Mouse (Mus musculus) forebrain, embryonic 12.5 days (tissue): ENCODE measurements around the gene Gm20605. TPM values are rescaled to one million over a fixed set of nuclear protein-coding genes. Genes with fewer than 3 reads are reported as not detected.
A peak's percentile ranks its signal among the peaks of the same experiment; 100 is the strongest.

ENCODE experiments used
- ATAC-seq: fragments of 200-750 bp; cut with Nextera tagmentation; 2 replicates; pipeline ENCODE4 v1.8.0; 2017; ENCODE audit warnings: moderate TSS enrichment; ENCODE audit not compliant: low FRiP score
- H3K27ac ChIP-seq: fragments of 300-500 bp; sonication (generic); 2 replicates; pipeline ENCODE4 v1.5.1; 2016; ENCODE audit warnings: mild to moderate bottlenecking
- H3K27me3 ChIP-seq: fragments of 300-500 bp; sonication (generic); 2 replicates; pipeline ENCODE4 v1.6.1; 2016; ENCODE audit warnings: mild to moderate bottlenecking
- H3K36me3 ChIP-seq: fragments of 300-500 bp; sonication (generic); replicated peaks from 2 replicates; pipeline ENCODE4 v1.6.1; 2016; ENCODE audit warnings: mild to moderate bottlenecking
- H3K4me1 ChIP-seq: fragments of 300-500 bp; sonication (generic); 2 replicates; pipeline ENCODE4 v1.6.1; 2016
- H3K4me2 ChIP-seq: fragments of 300-500 bp; sonication (generic); 2 replicates; pipeline ENCODE4 v1.6.1; 2016; ENCODE audit warnings: mild to moderate bottlenecking, moderate library complexity
- H3K4me3 ChIP-seq: fragments of 300-500 bp; sonication (generic); replicated peaks from 2 replicates; pipeline ENCODE4 v1.5.1; 2016; ENCODE audit warnings: mild to moderate bottlenecking
- H3K9ac ChIP-seq: fragments of 300-500 bp; sonication (generic); 2 replicates; pipeline ENCODE4 v1.6.1; 2016; ENCODE audit warnings: mild to moderate bottlenecking
- H3K9me3 ChIP-seq: fragments of 300-500 bp; sonication (generic); 2 replicates; pipeline ENCODE4 v1.6.1; 2016
- WGBS: fragments of 180-500 bp; shearing (Covaris S2); methylation state at CpG from one replicate; pipeline ENCODE4 v1.1.7; 2016; 5-methylcytosine and 5-hydroxymethylcytosine counted together
- polyA plus RNA-seq: library from polyadenylated mRNA; unstranded; fragments of >200 nt; fragmentation: Nextera tagmentation; extraction: Ambion mirVana; gene quantifications from 2 replicates; pipeline ENCODE4 v1.2.1, GENCODE M21; 2016

The Gm20605 gene
- 9.6 and 10.1 TPM in 2 replicates for polyA plus RNA-seq

DNA sequence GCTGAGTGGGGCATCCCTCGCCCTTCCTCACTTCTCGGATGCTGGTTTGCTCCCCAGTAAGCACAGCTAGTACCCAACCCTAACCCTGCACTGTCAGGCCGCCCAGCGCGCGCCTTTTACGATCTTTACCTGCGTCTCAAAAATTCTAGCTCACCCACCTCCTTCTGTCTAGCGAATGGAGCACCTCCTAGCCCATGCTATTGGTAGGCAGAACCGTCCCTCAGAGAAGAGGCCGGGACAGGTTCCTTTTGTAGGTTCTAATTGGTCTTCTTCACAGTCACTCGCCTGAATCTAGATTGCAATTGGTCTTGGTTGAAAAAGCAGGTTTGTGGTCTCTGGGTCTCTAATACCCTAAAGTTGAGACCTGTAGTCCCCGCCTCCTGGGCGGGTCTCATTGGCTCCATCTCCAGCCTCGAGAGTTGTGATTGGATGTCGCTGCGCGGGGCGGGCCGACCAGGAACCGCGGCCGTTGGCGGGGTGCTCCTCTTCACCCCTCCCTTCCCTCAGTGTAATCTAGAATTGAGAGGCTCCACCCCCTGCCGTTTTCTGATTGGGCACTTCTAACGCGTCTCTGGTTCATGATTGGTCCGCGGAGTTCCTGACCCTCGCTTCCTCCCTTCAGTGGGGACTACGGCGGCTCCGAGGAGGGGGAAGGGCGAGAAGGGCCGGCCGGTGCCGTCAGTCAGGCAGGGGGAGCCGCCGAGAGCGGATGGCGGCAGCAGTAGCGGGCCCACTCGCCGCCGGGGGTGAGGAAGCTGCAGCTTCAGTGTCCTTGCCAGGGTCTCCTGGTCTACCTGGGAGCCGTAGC, at the start of gene Gm20605, which contains the start of the genes Fbxo24 and Lrch4:
TSS of gene Gm20605 (plus strand) at position 678 of the 808 bp plus-strand sequence.
TSS of gene Fbxo24 (minus strand) at position 505 of the 808 bp plus-strand sequence.
TSS of gene Lrch4 (plus strand) at position 624 of the 808 bp plus-strand sequence.
- Histone ChIP-seq H3K9ac (peak within 1 kb of the TSS; percentile 72), H3K27me3 (no peaks in the 10 kb centered on the region), H3K4me3 (peak within 1 kb of the TSS; percentile 82), H3K4me2 (peak within 1 kb of the TSS; percentile 82), H3K4me1 (peaks cover 52% of the 10 kb centered on the region), H3K36me3 (peaks cover 9% of the 10 kb centered on the region), H3K27ac (peak within 1 kb of the TSS; percentile 94), H3K9me3 (no peaks in the 10 kb centered on the region)
- ATAC-seq, result peak; percentile 99
- under 1% methylated on average over 43 of the region's 46 CpGs for WGBS

DNA sequence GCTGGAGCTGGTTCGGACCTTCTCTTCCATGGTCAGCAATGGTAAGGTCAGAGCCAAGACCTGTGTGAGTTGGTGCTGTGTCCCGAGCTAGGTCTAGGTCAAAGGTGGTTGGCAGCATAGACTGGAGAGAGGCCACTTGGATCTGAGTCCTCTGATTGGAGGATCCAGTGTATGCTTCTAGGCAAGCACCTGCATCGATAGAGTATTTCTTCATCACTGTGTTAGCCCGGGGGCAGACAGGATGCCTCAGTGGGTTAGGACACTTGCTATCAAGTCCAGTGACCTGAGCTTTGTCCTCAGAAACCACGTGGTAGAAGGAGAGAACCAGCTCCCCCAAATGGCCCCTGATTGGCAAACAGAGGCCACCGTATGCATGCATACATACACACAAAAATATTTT, 48.7 kb upstream of the Gm20605 start:
- H3K27me3 ChIP-seq, result peaks cover 35% of the 10 kb centered on the region
- no peak overlapping the region for H3K9ac ChIP-seq
- H3K4me3 ChIP-seq, result no peak overlapping the region
- no peak overlapping the region for H3K27ac ChIP-seq
- no peak for ATAC-seq
- H3K4me1 ChIP-seq, result peaks cover 14% of the 10 kb centered on the region
- no peak overlapping the region for H3K4me2 ChIP-seq
- no peaks in the 10 kb centered on the region for H3K9me3 ChIP-seq
- 84% methylated on average over 6 of the region's 6 CpGs for WGBS
- no peaks in the 10 kb centered on the region for H3K36me3 ChIP-seq

- no peak for ATAC-seq
- H3K4me3 ChIP-seq, result no peak overlapping the region
- no peak overlapping the region for H3K27ac ChIP-seq
- no peak overlapping the region; the same call in 1 of the 2 replicates for H3K9ac ChIP-seq
- peaks cover 35% of the 10 kb centered on the region for H3K27me3 ChIP-seq
- 0 out of 2 replicates have a peak, but pooled peaks cover 6% of the 10 kb centered on the region for H3K9me3 ChIP-seq
- peaks cover 14% of the 10 kb centered on the region for H3K4me1 ChIP-seq
- 49% methylated on average over 8 of the region's 8 CpGs for WGBS
- no peak overlapping the region for H3K4me2 ChIP-seq
- no peaks in the 10 kb centered on the region for H3K36me3 ChIP-seq
Measured at GRCm38 (mm10) chr5:137582702-137583101, 46.3 kb upstream of the Gm20605 start.

DNA sequence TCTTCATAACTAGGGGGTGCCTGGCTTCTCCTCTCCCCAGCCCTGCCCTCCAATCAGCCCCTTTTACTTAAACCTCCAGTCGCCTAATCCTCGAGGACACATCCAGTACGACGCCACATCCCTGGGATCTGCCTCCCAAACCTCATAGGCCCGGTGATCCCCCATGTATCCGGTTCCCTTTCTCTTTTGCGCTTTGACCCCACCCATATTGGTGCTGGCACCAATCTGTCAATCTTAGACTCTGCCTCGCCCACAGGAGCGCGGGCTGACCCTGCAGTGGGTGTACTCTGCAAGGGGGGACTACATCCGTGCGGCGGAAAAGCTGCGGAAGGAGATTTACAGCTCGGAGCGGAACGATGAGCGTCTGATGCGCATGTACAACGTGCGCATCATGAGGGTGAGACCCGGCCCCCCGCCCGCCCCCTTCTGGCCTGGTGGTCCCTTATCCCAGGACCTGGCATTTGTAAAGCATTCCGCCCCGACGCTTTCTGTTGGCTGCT, 45.3 kb upstream of the Gm20605 start:
- peak overlapping the region; percentile 45 for H3K9ac ChIP-seq
- H3K4me1 ChIP-seq, result peaks cover 14% of the 10 kb centered on the region
- WGBS, result 15% methylated on average over 27 of the region's 27 CpGs
- H3K4me2 ChIP-seq, result peak overlapping the region; percentile 56
- 0 out of 2 replicates have a peak, but pooled peaks cover 7% of the 10 kb centered on the region for H3K9me3 ChIP-seq
- H3K4me3 ChIP-seq, result peak overlapping the region; percentile 35
- H3K36me3 ChIP-seq, result no peaks in the 10 kb centered on the region
- peak; percentile 77 for ATAC-seq
- H3K27ac ChIP-seq, result peak overlapping the region; percentile 46; the same call in 1 of the 2 replicates
- peaks cover 35% of the 10 kb centered on the region for H3K27me3 ChIP-seq

DNA sequence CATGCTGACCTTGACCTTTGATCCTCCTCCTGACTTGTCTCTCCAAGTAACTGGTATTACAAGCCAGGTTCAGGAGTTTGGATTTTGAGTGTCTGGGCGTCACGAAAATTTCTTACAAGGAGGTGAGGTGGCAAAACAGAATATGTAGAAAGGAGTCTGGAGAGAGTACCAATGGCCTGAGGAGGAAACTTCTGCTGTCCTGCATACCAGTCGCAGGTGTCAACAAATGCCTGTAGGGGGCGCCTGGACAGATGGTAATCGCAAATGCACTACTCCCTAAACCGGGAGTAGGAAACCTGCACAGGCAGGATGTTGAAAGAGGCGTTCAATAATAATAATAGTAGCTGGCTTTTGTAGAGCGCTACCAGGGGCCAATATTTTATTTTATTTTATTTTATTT, 44.0 kb upstream of the Gm20605 start:
- Histone ChIP-seq H3K9me3 (0 out of 2 replicates have a peak, but pooled peaks cover 7% of the 10 kb centered on the region), H3K36me3 (no peaks in the 10 kb centered on the region), H3K4me2 (no peak overlapping the region), H3K27ac (no peak overlapping the region), H3K27me3 (peaks cover 35% of the 10 kb centered on the region), H3K4me3 (no peak overlapping the region), H3K4me1 (peaks cover 14% of the 10 kb centered on the region), H3K9ac (no peak overlapping the region)
- 35% methylated on average over 8 of the region's 8 CpGs for WGBS
- ATAC-seq, result no peak

DNA sequence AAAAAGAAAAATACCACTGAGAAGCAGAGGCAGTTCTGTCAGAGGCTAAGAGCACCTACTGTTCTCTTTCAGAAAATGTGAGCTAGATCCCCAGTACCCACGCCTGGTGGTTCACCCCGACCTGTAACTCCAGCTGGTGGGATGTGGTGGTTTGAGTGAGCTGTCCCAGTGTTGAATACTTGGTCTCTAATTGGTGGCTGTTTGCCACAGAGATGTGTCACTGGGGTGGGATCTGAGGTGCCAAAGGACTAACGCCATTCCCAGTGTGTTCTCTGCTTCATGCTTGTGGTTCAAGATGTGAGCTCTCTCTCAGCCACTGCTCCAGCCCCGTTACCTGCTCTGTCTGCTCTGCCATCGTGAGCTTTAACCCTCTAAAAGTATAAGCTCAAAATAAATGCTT, 38.5 kb upstream of the Gm20605 start:
- no peak for ATAC-seq
- Histone ChIP-seq H3K4me3 (no peak overlapping the region), H3K4me2 (no peak overlapping the region), H3K36me3 (no peaks in the 10 kb centered on the region), H3K9ac (no peak overlapping the region), H3K9me3 (0 out of 2 replicates have a peak, but pooled peaks cover 7% of the 10 kb centered on the region), H3K27ac (no peak overlapping the region), H3K4me1 (no peaks in the 10 kb centered on the region), H3K27me3 (no peaks in the 10 kb centered on the region; the same call in 1 of the 2 replicates)
- 86% methylated on average over 5 of the region's 5 CpGs for WGBS

DNA sequence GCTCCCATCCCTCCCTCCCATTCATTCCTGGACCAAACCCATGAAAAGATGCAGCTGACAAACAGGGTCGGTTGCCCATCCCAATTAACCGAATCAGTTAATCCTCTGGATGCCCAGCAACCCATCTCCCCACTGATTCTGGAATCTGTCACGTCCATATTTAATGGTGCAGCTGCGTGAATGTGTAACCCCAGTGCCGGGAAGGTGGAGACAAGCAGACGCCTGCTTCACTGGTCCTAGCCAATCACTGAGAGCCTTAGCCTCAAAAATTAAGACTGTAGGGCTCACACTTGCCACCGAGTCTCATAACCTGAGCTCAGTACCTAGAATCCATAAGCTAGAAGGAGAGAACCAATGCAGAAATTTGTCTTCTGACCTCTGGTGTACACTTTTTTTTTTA, 33.1 kb upstream of the Gm20605 start:
- Histone ChIP-seq H3K27me3 (no peaks in the 10 kb centered on the region; the same call in 1 of the 2 replicates), H3K9me3 (no peaks in the 10 kb centered on the region), H3K4me2 (no peak overlapping the region), H3K4me3 (no peak overlapping the region), H3K9ac (no peak overlapping the region), H3K4me1 (peaks cover 15% of the 10 kb centered on the region), H3K36me3 (no peaks in the 10 kb centered on the region), H3K27ac (no peak overlapping the region)
- no peak for ATAC-seq
- WGBS, result 85% methylated on average over 7 of the region's 7 CpGs

GRCm38 (mm10) chr5:137596601-137597261, 32.2 kb upstream of the Gm20605 start:
- no peaks in the 10 kb centered on the region; the same call in 1 of the 2 replicates for H3K27me3 ChIP-seq
- no peak for ATAC-seq
- H3K4me2 ChIP-seq, result peak overlapping the region; percentile 31
- H3K4me3 ChIP-seq, result 0 out of 2 replicates have a peak overlapping the region, but pooled peaks have one; percentile 15
- 24% methylated on average over 27 of the region's 30 CpGs for WGBS
- no peaks in the 10 kb centered on the region for H3K9me3 ChIP-seq
- no peaks in the 10 kb centered on the region for H3K36me3 ChIP-seq
- no peak overlapping the region for H3K9ac ChIP-seq
- peak overlapping the region; percentile 51; the same call in 1 of the 2 replicates for H3K27ac ChIP-seq
- peaks cover 20% of the 10 kb centered on the region for H3K4me1 ChIP-seq

DNA sequence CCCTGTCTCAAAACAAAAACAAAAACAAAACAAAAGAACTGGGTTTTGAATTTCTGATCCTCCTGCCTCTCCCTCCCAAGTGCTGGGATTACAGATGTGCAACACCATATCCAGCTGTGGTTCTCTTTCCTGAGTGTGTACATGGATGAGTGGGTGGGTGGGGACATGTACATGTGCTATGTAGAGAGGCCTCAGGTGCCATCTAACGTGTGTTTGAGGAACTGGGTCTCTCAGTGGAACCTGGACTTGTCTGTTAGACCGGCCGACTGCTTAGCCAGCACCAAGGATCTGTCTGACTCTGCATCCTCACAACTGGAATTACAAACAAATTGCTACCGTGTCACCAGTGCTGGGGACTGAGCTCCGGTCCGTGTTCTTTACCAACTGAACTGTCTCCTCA, 31.4 kb upstream of the Gm20605 start:
- no peaks in the 10 kb centered on the region for H3K9me3 ChIP-seq
- no peak overlapping the region for H3K4me3 ChIP-seq
- no peak for ATAC-seq
- WGBS, result 94% methylated on average over 6 of the region's 6 CpGs
- H3K4me1 ChIP-seq, result peaks cover 28% of the 10 kb centered on the region
- no peak overlapping the region for H3K27ac ChIP-seq
- H3K27me3 ChIP-seq, result no peaks in the 10 kb centered on the region
- no peak overlapping the region for H3K9ac ChIP-seq
- H3K4me2 ChIP-seq, result no peak overlapping the region
- no peaks in the 10 kb centered on the region for H3K36me3 ChIP-seq

DNA sequence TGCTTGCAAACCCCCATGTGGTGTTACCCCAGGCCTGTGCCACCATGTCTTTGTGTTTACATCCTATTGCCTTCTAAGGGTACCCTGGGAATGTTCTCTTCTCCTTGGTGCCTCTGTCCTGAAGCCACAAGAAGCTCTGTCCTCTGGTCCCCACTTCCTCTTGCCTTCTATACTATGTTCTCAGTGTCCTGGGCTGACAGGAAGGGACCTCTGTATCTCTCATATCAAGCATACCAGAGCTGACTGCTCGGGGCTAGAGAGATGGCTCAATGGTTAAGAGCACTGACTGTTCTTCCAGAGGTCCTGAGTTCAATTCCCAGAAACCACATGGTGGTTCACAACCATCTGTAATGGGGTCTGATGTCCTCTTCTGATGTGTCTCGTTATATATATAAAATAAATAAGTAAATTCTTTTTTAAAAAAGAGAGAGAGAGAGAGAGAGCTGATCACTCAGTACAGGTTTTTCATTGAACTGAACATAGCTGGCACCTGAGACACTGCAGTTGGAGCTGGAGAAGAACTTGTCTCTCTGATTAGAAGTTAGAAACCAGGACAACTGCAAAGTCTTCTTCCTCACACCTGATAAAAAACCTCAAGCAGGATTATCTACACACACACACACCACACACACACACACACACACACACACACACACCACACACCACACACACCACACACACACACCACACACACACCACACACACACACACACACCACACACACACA, 30.7 kb upstream of the Gm20605 start:
- H3K27ac ChIP-seq, result no peak overlapping the region
- no peak overlapping the region for H3K4me2 ChIP-seq
- 83% methylated on average over 2 of the region's 2 CpGs for WGBS
- H3K27me3 ChIP-seq, result no peaks in the 10 kb centered on the region
- H3K4me3 ChIP-seq, result no peak overlapping the region
- no peak for ATAC-seq
- H3K9ac ChIP-seq, result no peak overlapping the region
- no peaks in the 10 kb centered on the region for H3K36me3 ChIP-seq
- H3K9me3 ChIP-seq, result no peaks in the 10 kb centered on the region
- peaks cover 34% of the 10 kb centered on the region for H3K4me1 ChIP-seq

DNA sequence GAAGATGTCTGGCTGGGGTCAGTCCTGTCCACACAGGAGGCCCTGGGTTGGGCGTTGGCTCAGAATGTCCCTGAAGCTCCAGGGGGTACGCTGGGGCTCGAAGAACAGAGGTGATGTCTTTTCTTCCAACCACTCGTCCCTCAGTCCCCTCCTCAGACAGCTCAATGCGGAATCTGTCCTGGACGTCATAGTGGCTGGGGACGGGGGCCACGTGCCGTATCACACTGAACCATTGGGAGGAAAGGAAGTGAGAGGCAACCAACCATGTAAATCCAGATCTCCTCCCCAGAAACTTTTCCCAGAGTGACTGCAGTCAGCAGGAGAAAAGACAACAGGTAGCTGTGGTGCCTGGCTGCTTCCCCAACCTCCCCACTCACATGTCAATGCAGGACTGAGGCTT, 29.4 kb upstream of the Gm20605 start:
- Histone ChIP-seq H3K9ac (peak overlapping the region; percentile 86), H3K4me1 (peaks cover 37% of the 10 kb centered on the region), H3K36me3 (no peaks in the 10 kb centered on the region), H3K4me2 (peak overlapping the region; percentile 96), H3K27me3 (no peaks in the 10 kb centered on the region), H3K4me3 (peak overlapping the region; percentile 71), H3K9me3 (no peaks in the 10 kb centered on the region), H3K27ac (no peak overlapping the region)
- ATAC-seq, result no peak
- WGBS, result 70% methylated on average over 9 of the region's 9 CpGs
